Mouse (Mus musculus): Measurements from ENCODE around the gene Galr2. TPM values are rescaled to one million over a fixed set of nuclear protein-coding genes. Genes with fewer than 3 reads are reported as not detected.

Gene Galr2
- polyA plus RNA-seq, 1 experiment: 0.59 TPM

- Histone ChIP-seq H3K4me3 (ENCODE audit: control insufficient read depth, low read depth, low read length) (no peak overlapping the region), H3K36me3 (ENCODE audit: control insufficient read depth, insufficient read depth, low read length) (no peaks in the 10 kb centered on the region), H3K27me3 (ENCODE audit: control insufficient read depth, insufficient read depth, low read length) (no peaks in the 10 kb centered on the region), H3K27ac (ENCODE audit: control insufficient read depth, insufficient read depth, low read depth, low read length) (no peak overlapping the region), H3K4me1 (ENCODE audit: control insufficient read depth, insufficient read depth, low read length) (peaks cover 10% of the 10 kb centered on the region)
- no peak for TF ChIP-seq CTCF (IDR thresholded peaks at IDR 0.05; ENCODE audit: control insufficient read depth, insufficient read depth, insufficient replicate concordance, low read depth, low read length)
- no peak for TF ChIP-seq POLR2A (IDR thresholded peaks at IDR 0.05; ENCODE audit: control insufficient read depth, low read depth, low read length)
These were observed 48.8 kb downstream of the Galr2 start for GRCm38 (mm10) chr11:116329314-116330210.

- H3K36me3 ChIP-seq (ENCODE audit: control insufficient read depth, insufficient read depth, low read length): no peaks in the 10 kb centered on the region
- peaks cover 15% of the 10 kb centered on the region for H3K4me1 ChIP-seq (ENCODE audit: control insufficient read depth, insufficient read depth, low read length)
- TF ChIP-seq POLR2A (IDR thresholded peaks at IDR 0.05; ENCODE audit: control insufficient read depth, low read depth, low read length) (no peak), CTCF (IDR thresholded peaks at IDR 0.05; ENCODE audit: control insufficient read depth, insufficient read depth, insufficient replicate concordance, low read depth, low read length) (no peak)
- H3K4me3 ChIP-seq (ENCODE audit: control insufficient read depth, low read depth, low read length): no peak overlapping the region
- no peak overlapping the region for H3K27ac ChIP-seq (ENCODE audit: control insufficient read depth, insufficient read depth, low read depth, low read length)
- no peaks in the 10 kb centered on the region for H3K27me3 ChIP-seq (ENCODE audit: control insufficient read depth, insufficient read depth, low read length)
These were observed 49.4 kb downstream of the Galr2 start for GRCm38 (mm10) chr11:116330211-116330518.

GRCm38 (mm10) chr11:116332232-116332982 is 51.7 kb downstream of the Galr2 start:
- TF ChIP-seq POLR2A (IDR thresholded peaks at IDR 0.05; ENCODE audit: control insufficient read depth, low read depth, low read length) (no peak), CTCF (IDR thresholded peaks at IDR 0.05; ENCODE audit: control insufficient read depth, insufficient read depth, insufficient replicate concordance, low read depth, low read length) (no peak)
- H3K36me3 ChIP-seq (ENCODE audit: control insufficient read depth, insufficient read depth, low read length): no peaks in the 10 kb centered on the region
- no peaks in the 10 kb centered on the region for H3K27me3 ChIP-seq (ENCODE audit: control insufficient read depth, insufficient read depth, low read length)
- H3K4me3 ChIP-seq (ENCODE audit: control insufficient read depth, low read depth, low read length): peak overlapping the region; percentile 88
- no peak overlapping the region for H3K27ac ChIP-seq (ENCODE audit: control insufficient read depth, insufficient read depth, low read depth, low read length)
- H3K4me1 ChIP-seq (ENCODE audit: control insufficient read depth, insufficient read depth, low read length): peaks cover 17% of the 10 kb centered on the region

GRCm38 (mm10) chr11:116332983-116333270 is 52.2 kb downstream of the Galr2 start:
- no peak overlapping the region for H3K27ac ChIP-seq (ENCODE audit: control insufficient read depth, insufficient read depth, low read depth, low read length)
- peak overlapping the region; percentile 88 for H3K4me3 ChIP-seq (ENCODE audit: control insufficient read depth, low read depth, low read length)
- no peaks in the 10 kb centered on the region for H3K36me3 ChIP-seq (ENCODE audit: control insufficient read depth, insufficient read depth, low read length)
- peaks cover 17% of the 10 kb centered on the region for H3K4me1 ChIP-seq (ENCODE audit: control insufficient read depth, insufficient read depth, low read length)
- TF ChIP-seq CTCF (IDR thresholded peaks at IDR 0.05; ENCODE audit: control insufficient read depth, insufficient read depth, insufficient replicate concordance, low read depth, low read length): no peak
- no peak for TF ChIP-seq POLR2A (IDR thresholded peaks at IDR 0.05; ENCODE audit: control insufficient read depth, low read depth, low read length)
- no peaks in the 10 kb centered on the region for H3K27me3 ChIP-seq (ENCODE audit: control insufficient read depth, insufficient read depth, low read length)

Other genes starting within 250 kb of the Galr2 start
- gene Unc13d, start 203.0 kb upstream of the Galr2 start, polyA plus RNA-seq (2012; rRNA removed): 3.4 and 3.8 TPM in 2 replicates
- gene Wbp2, start 193.9 kb upstream of the Galr2 start, polyA plus RNA-seq (2012; rRNA removed): 253 and 269 TPM in 2 replicates
- 6.6 and 8.3 TPM in 2 replicates for gene Trim47, start 153.7 kb upstream of the Galr2 start, polyA plus RNA-seq (2012; rRNA removed)
- gene Trim65, start 149.8 kb upstream of the Galr2 start, polyA plus RNA-seq (2012; rRNA removed): 0.57 and 0.63 TPM in 2 replicates
- gene Mrpl38, start 142.1 kb upstream of the Galr2 start, polyA plus RNA-seq (2012; rRNA removed): 51.3 and 54.5 TPM in 2 replicates
- 48.2 and 55.9 TPM in 2 replicates for gene Fbf1, start 112.8 kb upstream of the Galr2 start, polyA plus RNA-seq (2012; rRNA removed)
- gene Ten1, start 82.1 kb upstream of the Galr2 start, polyA plus RNA-seq (2012; rRNA removed): 17.0 and 17.8 TPM in 2 replicates
- 19.0 and 19.3 TPM in 2 replicates for gene Acox1, start 81.9 kb upstream of the Galr2 start, polyA plus RNA-seq (2012; rRNA removed)
- gene Evpl, start 42.9 kb upstream of the Galr2 start, polyA plus RNA-seq (2012; rRNA removed): 1.1 and 1.2 TPM in 2 replicates
- 49.3 and 49.9 TPM in 2 replicates for gene Srp68, start 6.7 kb upstream of the Galr2 start, polyA plus RNA-seq (2012; rRNA removed)
- 40.3 and 45.3 TPM in 2 replicates for gene Exoc7, start 26.3 kb downstream of the Galr2 start, polyA plus RNA-seq (2012; rRNA removed)
- 75.5 and 97.6 TPM in 2 replicates for gene Foxj1, start 54.5 kb downstream of the Galr2 start, polyA plus RNA-seq (2012; rRNA removed)
- gene Rnf157, start 132.1 kb downstream of the Galr2 start, polyA plus RNA-seq (2012; rRNA removed): 7.2 and 9.6 TPM in 2 replicates
- gene Ubald2, start 153.2 kb downstream of the Galr2 start, polyA plus RNA-seq (2012; rRNA removed): 76.4 and 88.4 TPM in 2 replicates
- 469 and 538 TPM in 2 replicates for gene Qrich2, start 185.3 kb downstream of the Galr2 start, polyA plus RNA-seq (2012; rRNA removed)
- 58.2 and 59.0 TPM in 2 replicates for gene Prpsap1, start 213.3 kb downstream of the Galr2 start, polyA plus RNA-seq (2012; rRNA removed)
- 3.3 and 4.2 TPM in 2 replicates for gene Sphk1, start 250.0 kb downstream of the Galr2 start, polyA plus RNA-seq (2012; rRNA removed)